Mouse (Mus musculus): ENCODE results near the gene Wwox.

GRCm38 (mm10) chr8:115228903-115229302, 789.4 kb downstream of the Wwox start:
- no peak for TF ChIP-seq CTCF (IDR thresholded peaks at IDR 0.05; ENCODE audit: control insufficient read depth, insufficient read depth, low read length)
- no peak for TF ChIP-seq POLR2A (IDR thresholded peaks at IDR 0.05; ENCODE audit: borderline replicate concordance, control insufficient read depth, low read depth, low read length)
